Mouse (Mus musculus) MEL-GATA-1-ER (cell line): Measurements from ENCODE around the gene 4930544D05Rik.

Experiments
- DNase-seq: peaks from one replicate; pipeline ENCODE4 v3.0.0-alpha.2; 2012; ENCODE audit warnings: low read depth; ENCODE audit errors: extremely low read depth

Gene 4930544D05Rik

DNA sequence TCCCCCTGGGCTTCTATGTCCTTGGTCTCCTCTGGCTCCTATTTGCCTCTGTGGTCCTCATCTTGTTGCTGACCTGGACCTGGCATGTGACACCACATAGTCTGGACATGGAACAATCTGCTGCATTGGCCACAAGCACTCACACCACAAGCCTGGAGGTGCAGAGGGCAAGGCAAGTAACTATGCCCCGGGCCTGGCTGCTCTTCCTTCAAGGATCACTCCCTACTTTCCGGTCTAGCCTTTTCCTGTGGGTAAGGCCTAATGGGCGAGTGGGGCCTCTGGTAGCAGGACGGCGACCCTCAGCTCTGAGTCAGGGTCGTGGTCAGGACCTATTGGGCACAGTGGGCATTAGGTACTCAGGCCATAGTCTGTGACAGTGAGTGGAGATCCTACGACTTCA, 25.6 kb downstream of the 4930544D05Rik start:
- no peak for DNase-seq

DNA sequence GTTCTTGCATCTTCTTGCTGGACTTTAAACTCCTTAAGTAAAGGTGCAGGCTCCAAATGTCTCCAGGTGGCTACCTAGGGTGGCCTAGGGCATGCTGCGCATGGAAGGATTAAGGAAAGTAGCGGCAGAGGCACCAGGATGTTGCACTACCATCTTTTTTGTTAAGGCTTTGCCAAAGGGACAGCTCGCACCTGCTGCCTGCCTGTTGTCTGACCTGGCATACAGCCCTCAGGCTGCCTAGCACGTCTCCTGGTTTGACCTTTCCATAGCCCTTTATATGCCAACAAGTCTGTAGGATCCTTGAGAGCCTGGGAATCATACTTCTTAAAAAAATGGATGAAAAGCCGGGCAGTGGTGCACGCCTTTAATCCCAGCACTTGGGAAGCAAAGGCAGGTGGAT, 27.4 kb downstream of the 4930544D05Rik start:
- no peak for DNase-seq

DNA sequence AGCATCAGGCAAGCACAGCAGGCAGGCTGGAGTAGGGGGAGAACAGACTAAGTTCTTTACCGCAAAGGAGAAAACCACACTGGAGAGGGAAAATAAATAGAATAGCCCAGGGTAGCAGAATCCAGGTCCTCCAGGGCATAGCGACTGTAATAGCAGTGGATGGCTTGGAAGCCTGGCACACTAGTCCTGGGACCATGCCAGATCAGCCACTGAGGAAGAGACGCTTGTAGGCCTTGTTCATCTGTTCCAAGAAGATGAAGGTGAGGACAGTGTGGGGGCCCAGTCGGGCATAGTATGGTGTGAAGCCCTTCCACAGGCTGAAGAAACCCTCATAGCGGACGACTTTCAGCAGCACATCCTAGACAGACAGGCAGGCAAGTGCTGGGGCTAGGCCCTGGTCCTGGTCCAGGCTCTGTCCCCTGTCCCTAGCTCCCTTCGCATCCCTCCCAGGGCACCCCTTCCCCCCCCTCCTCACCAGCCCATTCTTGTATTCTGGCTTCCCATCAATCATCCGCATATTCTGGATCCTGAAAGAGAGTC, 29.0 kb downstream of the 4930544D05Rik start:
- no peak for DNase-seq

DNA sequence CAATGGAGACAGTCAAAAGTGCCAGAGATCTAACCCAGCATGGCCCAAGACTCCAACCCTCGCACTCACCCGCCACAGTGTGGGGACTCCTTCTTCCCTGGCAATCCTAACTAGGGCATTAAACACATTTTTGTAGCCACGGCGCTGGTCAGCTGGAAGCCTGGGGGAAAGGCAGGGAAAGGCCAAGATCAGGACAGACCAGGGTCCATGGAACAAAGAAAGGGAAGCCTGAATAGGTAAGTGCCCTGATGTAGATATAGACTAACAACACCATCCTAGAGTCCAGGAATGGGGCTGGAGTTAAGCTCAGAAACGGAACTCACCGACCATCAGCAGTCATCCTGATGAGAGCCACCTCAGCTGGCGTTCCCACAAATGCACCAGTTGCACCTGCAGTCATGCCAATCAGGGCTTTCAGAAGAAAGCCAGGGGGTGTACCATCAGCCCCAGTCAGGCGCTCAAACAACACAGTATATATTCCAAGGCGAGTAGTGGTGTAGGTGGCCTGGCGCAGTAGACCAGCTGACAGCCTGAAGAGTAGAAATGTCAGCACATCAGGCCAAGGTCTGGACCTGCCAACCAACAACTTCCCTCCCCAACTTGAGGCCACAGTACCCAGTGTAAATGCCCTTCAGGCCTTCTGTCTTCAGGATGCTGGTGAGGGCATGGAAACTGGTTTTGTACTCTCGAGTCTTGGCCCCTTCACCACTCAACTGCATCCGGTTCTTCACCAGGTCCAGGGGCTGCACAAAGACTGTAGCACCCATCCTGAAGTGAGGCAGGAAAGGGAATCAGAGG, 30.0 kb downstream of the 4930544D05Rik start:
- DNase-seq, result no peak

DNA sequence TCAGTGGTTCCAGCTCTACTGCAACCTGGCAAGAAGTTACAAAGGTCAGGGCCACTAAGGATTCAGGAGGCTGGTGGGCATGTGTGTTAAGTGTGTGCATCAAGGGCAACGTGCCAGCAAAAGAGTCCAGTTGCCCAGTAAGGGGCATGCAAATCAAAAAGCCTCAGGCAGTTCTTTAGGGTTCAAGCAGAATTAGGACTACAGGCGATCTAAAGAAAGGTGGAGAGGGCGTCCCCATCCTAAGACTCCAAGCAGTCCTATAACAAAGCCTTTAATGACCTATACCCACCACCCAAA, 30.6 kb downstream of the 4930544D05Rik start:
- DNase-seq, result no peak

DNA sequence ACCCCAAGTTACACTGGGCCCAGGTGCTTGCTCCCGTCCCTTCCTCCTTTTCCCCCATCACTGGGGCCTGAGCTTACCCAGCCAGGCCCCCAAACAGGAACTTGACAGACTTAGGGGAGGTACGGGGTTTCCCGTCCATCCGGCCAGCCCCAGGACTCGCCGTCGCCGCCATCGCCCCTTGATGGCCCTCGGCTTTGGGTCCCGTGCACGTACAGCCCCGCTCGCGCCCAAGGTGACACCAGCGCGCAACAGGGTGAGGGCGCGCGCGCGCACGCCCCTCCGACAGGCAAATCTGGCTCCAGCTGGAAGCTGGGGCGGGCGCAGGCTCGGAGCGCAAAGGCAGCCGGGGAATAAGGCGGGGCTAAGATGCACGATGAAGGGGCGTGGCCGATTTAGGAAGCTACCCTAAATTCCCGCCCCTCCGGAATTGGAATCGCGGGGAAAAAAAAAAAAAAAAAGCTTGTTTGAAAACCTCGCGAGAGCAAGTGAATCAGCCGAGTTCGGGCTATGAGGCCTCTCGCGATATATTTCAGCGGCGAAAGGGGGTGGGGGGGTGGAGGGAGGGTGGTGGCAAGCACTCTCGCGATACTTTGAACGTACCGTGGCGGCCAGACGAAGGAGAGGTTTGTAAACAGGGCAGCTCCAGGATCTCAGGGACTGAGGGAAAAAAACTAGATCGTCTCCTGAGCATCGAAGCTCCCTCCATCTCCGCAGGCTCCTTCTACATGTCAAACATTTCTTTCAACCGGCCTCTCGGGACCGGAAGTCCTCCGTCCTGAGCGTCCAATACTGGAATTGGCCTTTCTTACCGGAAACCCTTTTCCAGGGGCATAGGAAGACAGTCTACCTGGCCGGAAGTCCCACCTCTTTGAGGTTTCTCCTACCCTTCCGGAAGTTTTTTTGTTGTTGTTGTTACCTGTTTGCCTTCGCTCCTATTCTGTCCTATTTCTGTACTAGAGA, 31.3 kb downstream of the 4930544D05Rik start, which contains the start of the genes Rnf167 and Slc25a11:
Gene Rnf167, plus strand, starts transcription at position 545 of the 960 bp plus-strand sequence.
Gene Slc25a11, minus strand, starts transcription at position 789 of the 960 bp plus-strand sequence.
- peak; percentile 94 for DNase-seq

DNA sequence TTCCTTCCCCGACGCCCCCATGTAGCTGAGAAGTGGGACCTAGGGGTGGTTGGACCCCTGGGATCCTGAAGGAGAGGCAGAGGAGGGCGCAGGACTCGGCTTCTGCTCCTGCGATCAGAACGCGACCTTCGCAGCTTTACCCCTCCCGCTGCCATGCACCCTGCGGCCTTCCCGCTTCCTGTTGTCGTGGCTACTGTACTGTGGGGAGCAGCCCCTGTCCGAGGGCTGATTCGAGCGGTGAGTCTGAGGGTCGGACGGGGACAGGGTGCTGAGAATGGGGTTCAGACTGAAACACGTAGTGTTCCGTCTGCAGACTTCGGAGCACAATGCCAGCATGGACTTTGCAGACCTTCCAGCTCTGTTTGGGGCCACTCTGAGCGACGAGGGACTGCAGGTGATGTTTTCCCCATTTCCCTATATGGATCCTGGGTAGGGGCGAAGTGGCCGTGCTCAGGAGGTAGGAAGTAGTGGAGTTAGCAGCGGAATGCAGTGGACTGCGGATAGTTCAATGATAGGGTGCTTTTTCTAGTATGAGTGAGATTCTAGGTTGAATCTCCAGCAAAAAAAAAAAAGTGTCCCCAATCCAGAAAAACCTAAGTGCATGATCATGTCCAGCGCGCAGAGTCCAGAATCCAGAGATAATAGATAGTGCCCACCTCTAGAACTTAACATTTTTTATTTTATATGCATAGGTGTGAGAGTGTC, 32.2 kb downstream of the 4930544D05Rik start:
- DNase-seq, result no peak

DNA sequence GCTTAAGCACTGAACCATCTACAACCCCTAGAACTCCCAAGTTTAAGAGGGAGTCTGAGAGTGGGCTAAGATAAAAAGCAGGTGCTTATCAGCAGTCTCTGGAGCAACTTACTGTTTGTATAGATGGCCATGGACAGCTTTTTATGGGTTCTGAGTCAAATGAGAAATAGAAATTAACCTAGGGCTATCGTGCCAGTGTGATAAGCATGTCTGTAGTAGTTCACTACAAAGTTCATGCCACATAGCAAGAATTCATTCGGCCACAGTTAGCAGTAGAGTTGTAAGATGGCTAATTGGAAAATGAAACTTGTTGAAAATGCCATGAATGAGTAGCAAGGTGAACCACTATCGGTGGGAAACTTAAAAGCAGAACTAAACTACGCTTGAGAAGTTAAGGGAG, 32.9 kb downstream of the 4930544D05Rik start:
- DNase-seq, result peak; percentile 62

DNA sequence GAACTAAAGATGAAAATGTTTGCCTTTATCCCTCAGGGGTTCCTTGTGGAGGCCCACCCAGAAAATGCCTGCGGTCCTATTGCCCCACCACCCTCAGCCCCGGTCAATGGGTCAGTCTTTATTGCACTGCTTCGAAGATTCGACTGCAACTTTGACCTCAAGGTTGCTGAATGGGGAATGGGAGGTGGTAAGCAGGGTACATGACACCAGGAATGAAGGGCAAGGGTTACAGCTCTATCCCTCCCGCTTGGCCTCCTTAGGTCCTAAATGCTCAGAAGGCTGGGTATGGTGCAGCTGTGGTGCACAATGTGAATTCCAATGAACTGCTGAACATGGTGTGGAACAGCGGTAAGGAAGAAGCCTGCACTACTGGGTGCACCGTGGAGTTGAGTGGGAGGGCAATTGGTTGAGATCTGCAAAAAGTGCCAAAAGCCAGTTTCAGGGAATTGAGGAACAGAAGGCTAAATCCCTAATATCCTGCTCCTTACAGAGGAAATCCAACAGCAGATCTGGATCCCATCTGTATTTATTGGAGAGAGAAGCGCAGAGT, 33.6 kb downstream of the 4930544D05Rik start:
- DNase-seq, result no peak

DNA sequence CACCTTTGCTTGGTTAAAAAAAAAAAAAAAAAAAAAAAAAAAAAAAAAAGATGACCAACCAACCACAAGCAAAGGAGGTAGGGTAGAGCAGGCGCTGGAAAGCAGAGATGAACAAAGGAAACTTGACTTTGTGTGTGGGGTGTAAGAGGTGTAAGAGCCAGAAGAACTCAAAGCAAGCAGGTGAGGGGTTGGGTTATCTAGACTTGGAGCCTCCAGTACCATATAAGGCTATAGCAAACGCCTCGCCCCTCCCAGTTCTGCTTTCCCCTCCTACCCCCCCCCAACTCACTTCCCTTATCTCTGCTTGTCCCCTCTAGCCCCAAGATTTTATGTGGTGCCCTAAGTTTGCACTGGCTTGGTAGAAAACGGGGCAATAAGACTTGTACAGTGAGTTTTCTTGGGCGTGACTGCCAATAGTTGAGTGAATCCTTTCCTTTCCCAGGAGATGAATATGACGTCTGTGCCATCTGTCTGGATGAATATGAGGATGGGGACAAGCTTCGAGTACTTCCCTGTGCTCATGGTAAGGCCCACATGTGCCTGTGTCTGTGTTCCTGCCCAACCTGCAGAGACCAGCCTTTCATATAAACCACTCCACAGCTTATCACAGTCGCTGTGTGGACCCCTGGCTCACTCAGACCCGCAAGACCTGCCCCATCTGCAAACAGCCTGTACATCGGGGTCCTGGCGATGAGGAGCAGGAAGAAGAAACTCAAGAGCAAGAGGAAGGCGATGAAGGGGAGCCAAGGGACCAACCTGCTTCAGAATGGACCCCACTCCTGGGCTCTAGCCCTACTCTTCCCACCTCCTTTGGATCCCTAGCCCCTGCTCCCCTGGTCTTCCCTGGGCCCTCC, 34.9 kb downstream of the 4930544D05Rik start:
- peak; percentile 88 for DNase-seq

DNA sequence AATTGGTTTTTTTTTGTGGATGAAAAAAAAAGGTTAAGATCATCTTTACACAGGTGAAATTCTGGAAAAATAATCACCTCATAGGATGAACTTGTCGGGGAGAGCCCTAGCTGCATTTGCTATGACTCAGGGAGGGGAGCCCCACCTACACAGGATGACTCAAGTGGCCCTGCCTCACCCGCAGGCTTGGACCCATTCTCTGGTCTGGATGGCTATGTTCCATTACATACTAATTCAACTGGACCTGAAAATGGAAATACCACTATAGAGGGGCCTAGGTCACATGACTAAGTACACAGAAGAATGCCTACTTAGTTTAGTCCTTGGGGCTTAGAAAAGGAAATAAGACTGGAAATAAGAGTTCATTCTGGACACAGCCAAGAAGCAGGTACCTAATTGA, 35.7 kb downstream of the 4930544D05Rik start:
- no peak for DNase-seq

DNA sequence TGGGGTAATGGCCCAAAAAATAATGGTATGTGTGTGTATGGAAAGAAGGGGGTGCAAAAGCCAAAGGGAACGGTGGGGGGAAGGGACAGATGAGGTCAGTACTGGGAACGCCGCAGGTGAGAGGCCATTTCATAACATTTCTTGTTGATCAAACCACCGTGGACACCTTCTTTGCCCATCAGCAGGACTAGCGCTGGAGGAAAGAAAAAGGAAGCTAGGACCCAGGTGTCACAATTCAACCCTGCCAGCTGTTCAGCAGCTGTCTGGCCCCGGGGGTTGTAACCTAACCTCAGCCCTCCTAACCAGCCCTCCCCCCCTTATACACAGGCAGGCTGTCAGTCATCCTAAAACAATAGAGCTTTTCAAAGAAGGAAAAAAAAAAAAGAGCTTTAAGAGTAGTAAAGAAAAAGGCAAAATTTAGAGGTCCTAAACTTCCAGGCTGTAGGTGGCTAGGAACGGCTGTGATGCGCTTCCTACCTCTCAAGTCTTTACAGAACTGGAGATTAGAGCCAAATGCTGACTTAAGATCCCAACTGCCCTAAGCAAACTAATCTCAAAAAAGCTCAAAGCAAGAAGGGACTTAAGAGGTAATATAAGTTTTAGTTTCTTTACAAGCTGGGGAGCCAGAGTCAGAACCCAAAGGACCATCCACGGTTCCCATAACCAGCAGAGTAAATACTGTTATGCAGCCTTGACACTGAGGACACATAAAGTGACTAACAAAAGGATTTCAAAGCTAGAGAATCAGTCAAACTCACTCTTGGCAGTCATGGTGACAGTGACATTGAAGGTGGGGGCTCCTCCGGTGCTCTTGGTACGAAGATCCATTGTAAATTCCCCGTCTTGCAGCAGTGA, 36.6 kb downstream of the 4930544D05Rik start:
- no peak for DNase-seq

DNA sequence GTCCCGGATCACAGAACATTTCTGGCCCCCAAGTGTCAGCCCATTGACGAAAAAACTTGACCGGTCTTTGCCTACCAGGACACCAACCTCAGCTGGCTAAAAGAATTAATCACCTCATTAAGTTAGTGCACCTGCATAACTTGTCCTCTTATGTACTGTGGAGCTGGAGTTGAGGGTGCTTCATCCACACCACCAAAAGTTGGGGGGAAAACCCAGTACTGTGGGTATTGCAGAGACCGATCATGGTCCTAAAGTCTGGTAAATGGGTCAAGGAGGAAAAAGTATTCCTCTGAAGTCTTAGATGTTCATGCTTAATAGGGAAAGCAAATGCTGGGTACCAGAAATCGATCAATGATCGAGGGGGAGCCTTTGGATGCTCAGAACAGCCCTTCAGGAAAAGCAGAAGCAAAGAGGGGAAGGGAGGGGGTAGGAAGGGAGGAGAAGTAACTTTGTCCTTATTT, 37.3 kb downstream of the 4930544D05Rik start:
- DNase-seq, result peak; percentile 73

DNA sequence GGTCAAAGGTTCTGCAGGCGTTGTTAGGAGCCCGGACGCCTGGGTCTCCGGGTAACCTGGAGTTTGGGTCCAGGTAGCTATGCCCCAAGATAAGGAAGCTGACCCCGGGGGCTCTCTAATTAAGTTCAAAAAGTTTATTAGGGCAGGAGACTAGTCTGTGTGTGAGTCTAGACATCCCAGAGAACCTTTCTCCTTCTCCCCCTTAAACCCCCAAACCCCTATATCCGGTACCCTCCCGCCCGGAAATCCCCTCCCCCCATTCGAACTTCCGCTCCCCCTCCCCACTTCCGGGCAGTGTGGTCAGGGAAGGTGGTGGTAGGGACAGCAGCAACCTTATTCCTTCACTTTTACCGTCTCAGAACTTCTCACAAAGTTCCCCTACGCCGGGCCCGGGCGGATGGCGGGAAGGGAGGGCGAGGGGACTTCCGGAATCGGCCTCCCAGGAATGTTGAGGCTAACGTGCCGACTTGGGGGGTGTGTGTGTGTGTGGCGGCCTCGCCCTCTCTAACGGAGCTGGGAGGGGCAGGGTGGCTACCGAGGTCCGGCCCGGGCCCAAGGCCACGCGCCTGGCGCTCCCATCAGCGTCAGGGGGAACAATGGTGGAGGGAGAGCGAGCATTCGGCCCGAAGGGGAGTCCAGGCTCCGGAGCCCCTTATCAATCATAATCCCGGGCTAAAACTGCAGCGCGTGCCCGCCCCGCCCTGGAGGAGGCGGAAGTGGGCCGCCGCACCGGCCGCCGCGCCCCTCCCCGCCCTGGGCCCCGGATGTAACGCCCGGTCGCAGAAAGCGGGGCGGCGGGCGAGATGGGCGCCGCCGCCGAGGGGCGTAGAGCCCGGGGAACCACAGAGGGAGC, 37.9 kb downstream of the 4930544D05Rik start:
- DNase-seq, result no peak

DNA sequence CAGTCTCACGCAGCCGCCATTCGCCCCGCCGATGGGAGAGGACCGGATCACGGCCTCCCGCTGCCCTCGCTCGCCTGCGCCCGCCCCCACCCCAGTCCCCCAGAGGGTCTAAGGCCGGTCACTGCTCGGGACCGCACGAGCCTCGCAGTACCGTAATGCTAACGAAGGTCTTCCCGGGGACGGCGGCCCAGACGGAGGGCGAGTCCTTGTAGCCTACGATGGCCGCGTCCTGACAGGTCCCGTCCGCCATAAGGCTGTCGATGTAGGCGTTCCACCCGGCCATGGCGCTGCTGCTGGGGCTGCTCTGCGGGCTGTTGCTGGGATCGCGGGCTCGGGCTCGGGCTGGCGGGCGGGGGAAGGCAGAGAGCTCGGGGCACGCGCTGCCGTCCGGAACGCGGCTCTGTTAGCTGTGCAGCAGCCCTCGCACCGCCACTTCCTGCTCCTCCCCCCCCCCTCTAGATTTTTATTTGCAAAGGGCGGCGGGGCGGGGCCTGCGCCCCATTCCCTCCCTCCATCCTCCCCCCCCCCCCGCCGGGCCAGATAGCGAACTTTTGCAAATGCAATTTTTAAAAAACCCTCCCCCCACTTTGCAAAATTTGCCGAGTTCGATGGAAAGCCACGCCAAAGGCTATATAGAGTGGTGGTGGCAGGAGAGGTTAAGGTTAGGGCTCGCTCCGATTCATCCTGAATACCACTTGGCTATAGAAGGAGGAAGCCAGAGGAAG, 38.7 kb downstream of the 4930544D05Rik start, which contains the start of gene Pfn1:
Gene Pfn1, minus strand, starts transcription at position 447 of the 725 bp plus-strand sequence.
- peak; percentile 74 for DNase-seq

DNA sequence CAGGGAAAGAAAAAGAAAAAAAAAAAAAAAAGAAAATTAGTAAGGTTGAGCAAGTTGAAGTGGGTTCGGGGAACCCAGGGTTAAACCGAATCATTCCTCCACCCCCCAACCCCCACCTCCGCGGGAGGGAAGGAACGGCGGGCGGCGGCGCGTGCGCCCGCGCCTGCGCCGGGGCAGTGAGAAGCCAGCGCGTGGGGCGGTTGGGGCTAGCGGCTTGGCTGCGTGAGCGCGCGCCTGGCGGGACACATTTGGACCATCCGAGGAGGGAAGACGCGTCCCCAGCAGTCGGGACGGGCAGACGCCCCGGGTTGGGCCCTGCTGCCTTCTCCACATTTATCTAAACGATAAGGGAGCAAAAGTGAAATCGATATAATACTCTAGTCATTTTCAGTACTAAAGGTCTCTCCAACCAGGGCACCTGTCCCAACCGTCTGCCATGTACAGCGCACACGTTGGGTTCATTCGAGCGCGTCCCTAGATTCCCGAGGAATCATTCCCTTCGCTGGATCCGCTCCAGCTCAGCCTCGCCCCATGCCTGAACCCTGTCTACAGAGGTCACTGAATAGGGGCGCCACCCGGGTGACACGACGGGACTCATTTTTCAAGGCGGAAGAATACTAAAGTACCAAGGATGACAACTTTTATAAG, 39.4 kb downstream of the 4930544D05Rik start:
- no peak for DNase-seq
